Mouse (Mus musculus) megakaryocyte, embryonic 14.5 days (primary cell): ENCODE measurements around the gene Ankrd27.

Experiments
- FLI1 ChIP-seq: IDR thresholded peaks from 2 replicates; pipeline ENCODE4 v1.6.1; 2012; ENCODE audit warnings: low read length, inconsistent platforms, mixed read lengths
- GATA1 ChIP-seq: IDR thresholded peaks from 3 replicates; pipeline ENCODE4 v1.6.1; 2012; ENCODE audit warnings: mixed read lengths, low read length, inconsistent platforms, borderline replicate concordance

DNA sequence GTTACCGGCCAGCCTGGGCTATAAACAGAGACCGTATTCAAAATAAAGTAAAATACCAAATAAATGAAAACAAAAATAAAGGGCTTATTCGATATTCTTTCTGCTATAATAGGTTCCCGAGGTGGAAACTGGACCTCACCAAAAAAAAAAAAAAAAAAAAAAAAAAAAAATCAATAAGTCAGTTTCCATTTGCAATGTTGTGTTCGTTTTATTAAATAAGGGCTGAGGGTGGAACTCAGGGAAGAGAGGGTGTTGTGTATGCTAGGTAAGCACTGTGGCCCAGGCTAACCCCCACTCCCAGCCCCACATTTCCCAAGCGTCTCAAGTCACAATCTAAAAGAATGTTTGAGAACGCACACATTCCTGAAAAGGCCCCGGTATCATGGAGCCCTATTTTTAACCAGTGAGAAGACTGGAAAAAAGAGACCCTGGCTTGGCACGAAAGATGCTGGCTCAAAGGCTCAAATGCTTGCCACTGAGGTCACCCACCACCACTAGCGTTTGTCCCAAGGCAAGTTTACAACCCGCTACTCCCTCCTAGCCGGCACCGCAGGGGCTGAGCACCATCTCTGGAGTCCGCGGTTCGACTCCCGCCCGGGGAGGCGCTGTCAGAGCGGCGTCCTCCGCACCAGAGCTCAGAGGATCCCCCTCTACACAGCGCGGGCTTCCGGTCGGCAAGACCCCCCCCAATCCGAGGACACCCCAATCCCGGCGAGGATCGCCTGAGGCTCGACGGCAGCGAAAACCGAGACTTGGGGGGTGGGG is 60.5 kb downstream of the Ankrd27 start:
- TF ChIP-seq FLI1 (no peak), GATA1 (no peak)
